Mouse (Mus musculus) C2C12 (cell line): ENCODE measurements around the gene Plxna2. TPM values are rescaled to one million over a fixed set of nuclear protein-coding genes. Genes with fewer than 3 reads are reported as not detected.

Experiments
- H3K27me3 ChIP-seq: one replicate; pipeline ENCODE4 v1.6.1; 2011; ENCODE audit not compliant: control insufficient read depth, insufficient read depth, insufficient read length
- H3K36me3 ChIP-seq: one replicate; pipeline ENCODE4 v1.6.1; 2011; ENCODE audit not compliant: control insufficient read depth, insufficient read depth
- H3K4me3 ChIP-seq: one replicate; pipeline ENCODE4 v1.5.1; 2011; ENCODE audit warnings: mild to moderate bottlenecking, control low read depth; ENCODE audit not compliant: poor library complexity, insufficient read depth, severe bottlenecking
- H3K79me2 ChIP-seq: one replicate; pipeline ENCODE4 v1.6.1; 2011; ENCODE audit not compliant: control insufficient read depth, insufficient read depth
- H3K79me3 ChIP-seq: one replicate; pipeline ENCODE4 v1.6.1; 2011; ENCODE audit warnings: low read depth, control low read depth
- H3ac ChIP-seq: one replicate; pipeline ENCODE3; 2011; ENCODE audit warnings: low read depth; ENCODE audit not compliant: control insufficient read depth, insufficient read length
- CEBPB ChIP-seq: IDR thresholded peaks from one replicate; pipeline ENCODE4 v1.6.1; 2011; ENCODE audit warnings: low read depth, mild to moderate bottlenecking, control low read depth, moderate library complexity
- CTCF ChIP-seq: IDR thresholded peaks from one replicate; pipeline ENCODE4 v1.5.1; 2011; ENCODE audit not compliant: control insufficient read depth, insufficient read depth, insufficient read length
- FOSL1 ChIP-seq: IDR thresholded peaks from one replicate; pipeline ENCODE4 v1.8.0; 2011; ENCODE audit warnings: mild to moderate bottlenecking, low read length; ENCODE audit not compliant: poor library complexity, insufficient read depth, severe bottlenecking
- MAX ChIP-seq: IDR thresholded peaks from one replicate; pipeline ENCODE4 v1.6.1; 2011; ENCODE audit warnings: mild to moderate bottlenecking, control low read depth
- MYOD1 ChIP-seq: IDR thresholded peaks from one replicate; pipeline ENCODE4 v1.6.1; 2011; ENCODE audit warnings: low read depth; ENCODE audit not compliant: control insufficient read depth, insufficient read length
- MYOG ChIP-seq: IDR thresholded peaks from one replicate; pipeline ENCODE4 v1.6.1; 2011; ENCODE audit not compliant: control insufficient read depth, insufficient read length; ENCODE audit errors: extremely low read depth
- USF1 ChIP-seq: IDR thresholded peaks from one replicate; pipeline ENCODE4 v1.6.1; 2011; ENCODE audit warnings: low read depth, mild to moderate bottlenecking, control low read depth, moderate library complexity
- polyA plus RNA-seq: library from polyadenylated mRNA; unstranded; fragments of >200 nt; fragmentation: generic; extraction: Trizol; gene quantifications from one replicate; pipeline ENCODE4 v1.2.1, GENCODE M21; 2012; ENCODE audit warnings: missing spikeins

Plxna2 gene
- polyA plus RNA-seq, 1 experiment = 4.2 TPM

GRCm38 (mm10) chr1:194619353-194620244, 1.6 kb downstream of the Plxna2 start:
- H3K79me2 ChIP-seq = peaks cover 36% of the 10 kb centered on the region
- TF ChIP-seq MYOD1 (peak; percentile 80), FOSL1 (no peak), CEBPB (no peak), CTCF (peak; percentile 64), MAX (peak; percentile 22), USF1 (no peak), MYOG (no peak)
- peak overlapping the region; percentile 63 for H3K4me3 ChIP-seq
- H3K79me3 ChIP-seq = peaks cover 7% of the 10 kb centered on the region
- no peaks in the 10 kb centered on the region for H3K36me3 ChIP-seq
- H3ac ChIP-seq = peak overlapping the region; percentile 85
- H3K27me3 ChIP-seq = no peaks in the 10 kb centered on the region

- Histone ChIP-seq H3K27me3 (no peaks in the 10 kb centered on the region), H3K79me2 (peaks cover 36% of the 10 kb centered on the region), H3ac (peak overlapping the region; percentile 85), H3K36me3 (no peaks in the 10 kb centered on the region), H3K4me3 (peak overlapping the region; percentile 63), H3K79me3 (peaks cover 7% of the 10 kb centered on the region)
- TF ChIP-seq MYOG (no peak), CEBPB (no peak), CTCF (no peak), FOSL1 (no peak), USF1 (no peak)
Measured at GRCm38 (mm10) chr1:194620245-194620991, 2.4 kb downstream of the Plxna2 start.

- H3K36me3 ChIP-seq = no peaks in the 10 kb centered on the region
- TF ChIP-seq CEBPB (no peak), MYOD1 (no peak)
- no peaks in the 10 kb centered on the region for H3K27me3 ChIP-seq
- H3K79me2 ChIP-seq = peaks cover 38% of the 10 kb centered on the region
- no peak overlapping the region for H3K4me3 ChIP-seq
- H3K79me3 ChIP-seq = peaks cover 7% of the 10 kb centered on the region
- no peak overlapping the region for H3ac ChIP-seq
Measured at GRCm38 (mm10) chr1:194622174-194622573, 4.2 kb downstream of the Plxna2 start.

- TF ChIP-seq CTCF (no peak), MYOG (no peak), FOSL1 (no peak), CEBPB (no peak), MYOD1 (no peak), USF1 (no peak), MAX (no peak)
- Histone ChIP-seq H3K79me3 (peaks cover 7% of the 10 kb centered on the region), H3K36me3 (no peaks in the 10 kb centered on the region), H3ac (no peak overlapping the region), H3K4me3 (no peak overlapping the region), H3K79me2 (peaks cover 43% of the 10 kb centered on the region), H3K27me3 (no peaks in the 10 kb centered on the region)
Measured at GRCm38 (mm10) chr1:194622677-194623076, 4.7 kb downstream of the Plxna2 start.

- Histone ChIP-seq H3K27me3 (no peaks in the 10 kb centered on the region), H3K79me2 (peaks cover 46% of the 10 kb centered on the region), H3K4me3 (no peak overlapping the region), H3K79me3 (peaks cover 7% of the 10 kb centered on the region), H3K36me3 (no peaks in the 10 kb centered on the region), H3ac (no peak overlapping the region)
- TF ChIP-seq MYOG (no peak), FOSL1 (no peak), CEBPB (no peak), USF1 (no peak), CTCF (no peak), MAX (no peak), MYOD1 (no peak)
Measured at GRCm38 (mm10) chr1:194623641-194624040, 5.6 kb downstream of the Plxna2 start.
